Mouse (Mus musculus): ENCODE measurements around the gene Wasf3. TPM values are rescaled to one million over a fixed set of nuclear protein-coding genes. Genes with fewer than 3 reads are reported as not detected.

Wasf3 gene
- total and polyA plus RNA-seq, 3 experiments: not detected

GRCm38 (mm10) chr5:146412743-146413430, 28.1 kb downstream of the Wasf3 start:
- no peak for DNase-seq (ENCODE audit: low read depth, low spot score)
- no peaks in the 10 kb centered on the region for H3K79me2 ChIP-seq (ENCODE audit: control insufficient read depth, insufficient read depth, low read length, poor library complexity)
- no peaks in the 10 kb centered on the region for H3K9me3 ChIP-seq (replicated peaks; ENCODE audit: insufficient read depth, low read length)
- no peak overlapping the region for H3K27ac ChIP-seq (ENCODE audit: control insufficient read depth, low read depth, low read length)
- no peaks in the 10 kb centered on the region for H3K27me3 ChIP-seq (ENCODE audit: control insufficient read depth in 1 of 2, insufficient read depth in 2 of 2, low read length in 2 of 2)
- TF ChIP-seq TBP (IDR thresholded peaks at IDR 0.05; ENCODE audit: low read depth, low read length) (no peak), SIN3A (IDR thresholded peaks at IDR 0.05; ENCODE audit: low read length) (no peak), JUND (IDR thresholded peaks at IDR 0.05; ENCODE audit: low read depth, low read length) (no peak), GATA1 (IDR thresholded peaks at IDR 0.05; ENCODE audit: low read depth, low read length) (no peak), E2F4 (IDR thresholded peaks at IDR 0.05; ENCODE audit: borderline replicate concordance, low read depth, low read length) (no peak), ELF1 (IDR thresholded peaks at IDR 0.05; ENCODE audit: low read depth, low read length) (no peak), RCOR1 (IDR thresholded peaks at IDR 0.05; ENCODE audit: low read depth, low read length) (no peak), MAX (IDR thresholded peaks at IDR 0.05; ENCODE audit: low read length) (no peak), MYB (IDR thresholded peaks at IDR 0.05; ENCODE audit: low read depth, low read length) (no peak), POLR2AphosphoS5 (IDR thresholded peaks at IDR 0.05; ENCODE audit: borderline replicate concordance, low read depth, low read length) (no peak), RAD21 (IDR thresholded peaks at IDR 0.05; ENCODE audit: low read depth, low read length) (no peak), ETS1 (IDR thresholded peaks at IDR 0.05; ENCODE audit: low read depth, low read length) (no peak), USF1 (IDR thresholded peaks at IDR 0.05; ENCODE audit: low read depth, low read length) (no peak), EP300 (IDR thresholded peaks at IDR 0.05; ENCODE audit: low read depth in 1 of 2, low read length in 2 of 2) (no peak), CHD1 (IDR thresholded peaks at IDR 0.05; ENCODE audit: low read depth, low read length) (no peak), MAFK (IDR thresholded peaks at IDR 0.05; ENCODE audit: borderline replicate concordance, low read depth, low read length) (no peak), GABPA (IDR thresholded peaks at IDR 0.05; ENCODE audit: low read depth, low read length) (no peak), POLR2A (IDR thresholded peaks at IDR 0.05; ENCODE audit: control insufficient read depth in 1 of 2, insufficient read depth in 1 of 2, low read depth in 1 of 2, low read length in 2 of 2, poor library complexity in 1 of 2) (no peak), ZNF384 (IDR thresholded peaks at IDR 0.05; ENCODE audit: low read depth, low read length) (no peak), MYC (IDR thresholded peaks at IDR 0.05; ENCODE audit: low read depth, low read length) (no peak)
- no peaks in the 10 kb centered on the region for H3K4me1 ChIP-seq (ENCODE audit: control insufficient read depth in 1 of 2, insufficient read depth in 2 of 2, low read length in 2 of 2)
- no peak overlapping the region for H3K9ac ChIP-seq (ENCODE audit: control insufficient read depth, low read depth, low read length, poor library complexity, severe bottlenecking)
- H3K36me3 ChIP-seq (ENCODE audit: control insufficient read depth in 1 of 2, insufficient read depth in 2 of 2, low read length in 2 of 2): no peaks in the 10 kb centered on the region
- H3K4me3 ChIP-seq (ENCODE audit: control insufficient read depth in 1 of 2, insufficient read depth in 1 of 2, low read depth in 2 of 2, low read length in 2 of 2): no peak overlapping the region

DNA sequence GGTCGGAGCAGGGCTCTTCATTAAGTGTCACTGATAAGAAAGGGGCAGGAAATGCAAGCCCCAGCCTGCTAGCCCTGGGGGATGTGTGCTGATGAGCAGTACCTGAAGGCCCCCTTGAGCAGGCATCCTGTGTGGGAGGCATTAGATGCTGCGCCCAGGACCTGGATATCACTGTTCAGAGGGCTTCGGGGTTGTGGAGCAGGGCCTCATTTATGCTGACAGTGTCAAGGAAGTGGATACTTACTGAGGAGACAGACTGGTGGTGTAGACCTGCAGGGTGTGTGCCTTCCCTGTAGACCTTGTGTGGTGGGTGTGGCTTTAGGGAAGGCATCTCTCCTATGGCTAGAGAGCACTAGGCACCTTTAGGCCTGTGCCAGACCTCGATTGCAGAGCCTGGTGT, 29.8 kb downstream of the Wasf3 start:
- no peaks in the 10 kb centered on the region for H3K36me3 ChIP-seq (ENCODE audit: control insufficient read depth in 1 of 2, insufficient read depth in 2 of 2, low read length in 2 of 2)
- H3K27ac ChIP-seq (ENCODE audit: control insufficient read depth, low read depth, low read length): no peak overlapping the region
- H3K79me2 ChIP-seq (ENCODE audit: control insufficient read depth, insufficient read depth, low read length, poor library complexity): no peaks in the 10 kb centered on the region
- no peak for TF ChIP-seq HCFC1 (IDR thresholded peaks at IDR 0.05; ENCODE audit: low read depth, low read length)
- TF ChIP-seq SMC3 (IDR thresholded peaks at IDR 0.05; ENCODE audit: low read depth, low read length): no peak
- no peak for TF ChIP-seq MAX (IDR thresholded peaks at IDR 0.05; ENCODE audit: low read length)
- no peak for TF ChIP-seq BHLHE40 (IDR thresholded peaks at IDR 0.05; ENCODE audit: borderline replicate concordance, low read depth, low read length)
- no peak for TF ChIP-seq CHD1 (IDR thresholded peaks at IDR 0.05; ENCODE audit: low read depth, low read length)
- TF ChIP-seq RCOR1 (IDR thresholded peaks at IDR 0.05; ENCODE audit: low read depth, low read length): no peak
- TF ChIP-seq ZNF384 (IDR thresholded peaks at IDR 0.05; ENCODE audit: low read depth, low read length): no peak
- TF ChIP-seq USF2 (IDR thresholded peaks at IDR 0.05; ENCODE audit: borderline replicate concordance in 1 of 2, insufficient read depth in 1 of 2, low read depth in 1 of 2, low read length in 2 of 2): no peak
- TF ChIP-seq SIN3A (IDR thresholded peaks at IDR 0.05; ENCODE audit: low read length): no peak
- no peak for TF ChIP-seq MAZ (IDR thresholded peaks at IDR 0.05; ENCODE audit: low read depth, low read length)
- no peak for TF ChIP-seq MYB (IDR thresholded peaks at IDR 0.05; ENCODE audit: low read depth, low read length)
- no peak for TF ChIP-seq KAT2A (conservative IDR thresholded peaks at IDR 0.05; ENCODE audit: low read depth, low read length)
- TF ChIP-seq ELF1 (IDR thresholded peaks at IDR 0.05; ENCODE audit: low read depth, low read length): no peak
- no peak for TF ChIP-seq MAFK (IDR thresholded peaks at IDR 0.05; ENCODE audit: borderline replicate concordance, low read depth, low read length)
- no peak for TF ChIP-seq POLR2AphosphoS5 (IDR thresholded peaks at IDR 0.05; ENCODE audit: borderline replicate concordance, low read depth, low read length)
- no peak for TF ChIP-seq TAL1 (IDR thresholded peaks at IDR 0.05; ENCODE audit: low read length)
- TF ChIP-seq NELFE (IDR thresholded peaks at IDR 0.05; ENCODE audit: low read depth, low read length): no peak
- TF ChIP-seq MXI1 (IDR thresholded peaks at IDR 0.05; ENCODE audit: low read depth, low read length): no peak
- TF ChIP-seq NRF1 (IDR thresholded peaks at IDR 0.05; ENCODE audit: insufficient read depth, low read depth, low read length, poor library complexity, severe bottlenecking): no peak
- no peaks in the 10 kb centered on the region for H3K9me3 ChIP-seq (replicated peaks; ENCODE audit: insufficient read depth, low read length)
- no peak overlapping the region for H3K9ac ChIP-seq (ENCODE audit: control insufficient read depth, low read depth, low read length, poor library complexity, severe bottlenecking)
- H3K4me1 ChIP-seq (ENCODE audit: control insufficient read depth in 1 of 2, insufficient read depth in 2 of 2, low read length in 2 of 2): no peaks in the 10 kb centered on the region
- no peaks in the 10 kb centered on the region for H3K27me3 ChIP-seq (ENCODE audit: control insufficient read depth in 1 of 2, insufficient read depth in 2 of 2, low read length in 2 of 2)
- DNase-seq (ENCODE audit: low read depth, low spot score): no peak
- H3K4me3 ChIP-seq (ENCODE audit: control insufficient read depth in 1 of 2, insufficient read depth in 1 of 2, low read depth in 2 of 2, low read length in 2 of 2): no peak overlapping the region
